Mouse (Mus musculus): ENCODE results near the gene Dab1. TPM values are rescaled to one million over a fixed set of nuclear protein-coding genes. Genes with fewer than 3 reads are reported as not detected.

Dab1 gene
- total RNA-seq, 2 experiments from 2014 or later, result 0.74 to 2.3 TPM

DNA sequence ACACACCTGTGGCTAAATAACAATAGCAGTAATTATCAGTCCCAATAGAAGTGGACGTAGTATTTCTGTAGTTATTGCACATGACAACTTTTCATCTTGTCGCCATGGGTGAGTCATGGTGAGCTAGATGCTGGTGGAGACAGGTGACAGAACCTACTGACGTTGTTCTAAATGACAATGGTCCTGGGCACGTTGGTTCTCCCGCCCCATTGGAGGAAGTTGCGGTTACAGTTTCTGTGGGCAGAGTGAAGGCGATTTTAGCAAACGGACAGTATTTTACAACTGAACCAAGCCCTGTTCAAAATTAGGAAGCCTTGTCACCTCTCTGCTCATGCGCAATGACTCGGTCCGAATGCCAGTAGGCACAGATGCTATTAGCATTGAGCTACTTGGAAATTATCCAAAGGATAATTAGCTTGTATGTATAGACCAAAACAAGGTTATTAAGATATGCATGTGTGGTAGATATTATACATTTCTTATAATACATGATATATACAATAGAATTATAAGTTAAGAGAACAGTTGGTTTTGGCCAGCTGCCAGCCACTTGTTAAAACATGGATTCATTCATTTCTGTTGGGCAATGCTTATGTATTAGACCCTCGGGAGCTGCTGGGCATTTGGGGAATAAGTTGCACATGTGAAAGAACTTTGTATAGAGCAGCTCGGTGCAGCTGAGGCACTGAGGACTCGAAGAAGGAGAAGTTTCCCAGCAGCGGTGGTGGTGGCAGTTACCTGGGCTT lies 1093.4 kb downstream of the Dab1 start:
- no peak for DNase-seq (ENCODE audit: low spot score in 2 of 2)

DNA sequence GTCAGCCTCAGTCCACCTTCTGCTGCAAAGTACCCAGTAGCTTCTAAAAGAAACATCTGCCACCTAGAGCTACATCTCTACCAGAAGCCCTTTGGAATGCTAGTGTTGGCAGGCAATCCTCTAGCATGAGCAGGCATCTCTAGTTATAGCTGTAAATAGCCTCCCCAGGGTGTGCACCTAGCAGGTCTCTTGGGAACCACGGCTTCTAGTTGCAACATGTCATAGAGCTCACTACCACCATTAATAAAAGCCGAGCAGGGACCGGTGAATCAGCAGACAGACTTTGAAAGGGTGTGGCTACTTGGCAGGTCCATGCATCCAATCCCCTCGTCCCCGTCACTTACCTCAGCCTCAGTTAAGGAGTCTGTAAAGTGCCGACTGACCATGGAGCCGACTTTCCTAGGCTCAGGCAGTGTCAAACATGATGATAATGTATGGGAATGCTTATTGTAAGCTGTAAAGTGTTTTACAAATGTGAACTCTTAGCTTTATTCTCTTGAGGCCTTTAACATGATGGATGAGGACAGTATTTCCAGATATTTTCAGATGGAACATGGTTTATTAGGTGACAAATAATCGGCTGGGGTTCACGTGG lies 1095.9 kb downstream of the Dab1 start:
- DNase-seq (ENCODE audit: low spot score in 2 of 2), result no peak

DNA sequence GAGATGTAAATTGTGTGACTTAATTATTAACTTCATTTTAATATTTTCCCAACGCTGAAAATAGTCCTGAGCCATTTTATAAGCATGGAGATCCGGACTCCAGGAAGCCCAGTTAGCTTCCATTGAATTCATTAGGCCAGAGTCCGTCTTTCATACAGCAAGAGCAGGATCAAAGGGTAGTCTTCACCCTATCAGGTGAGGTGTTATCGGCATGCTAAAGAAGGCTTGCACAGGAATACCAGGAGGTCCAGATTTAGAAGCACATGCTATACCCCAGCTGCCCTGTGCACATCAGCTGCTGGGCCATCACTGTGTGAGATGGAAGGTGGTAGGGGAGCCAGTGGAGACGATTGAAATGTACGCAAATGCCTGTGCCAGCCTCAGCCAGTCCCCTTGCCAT lies 1096.7 kb downstream of the Dab1 start:
- DNase-seq (ENCODE audit: low spot score in 2 of 2), result no peak

DNA sequence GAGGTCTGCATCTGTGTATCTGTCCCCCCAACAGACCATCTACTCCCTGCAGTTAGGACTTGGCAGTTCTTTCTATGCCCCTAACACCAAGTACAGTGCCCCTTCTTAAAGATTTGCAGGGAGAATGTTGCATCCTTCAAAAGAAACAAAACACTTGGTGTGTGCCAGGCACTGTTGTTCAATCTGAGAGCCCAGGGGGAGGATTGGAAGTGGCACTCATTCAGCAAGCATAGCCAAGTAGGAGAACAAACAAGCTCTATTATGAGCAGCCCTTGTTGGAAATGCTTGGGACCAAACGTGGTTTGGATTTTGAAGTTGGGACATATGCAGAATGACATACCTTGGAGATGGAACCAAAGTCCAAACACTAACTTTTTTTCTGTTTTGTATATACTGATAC lies 1097.3 kb downstream of the Dab1 start:
- no peak for DNase-seq (ENCODE audit: low spot score in 2 of 2)

DNA sequence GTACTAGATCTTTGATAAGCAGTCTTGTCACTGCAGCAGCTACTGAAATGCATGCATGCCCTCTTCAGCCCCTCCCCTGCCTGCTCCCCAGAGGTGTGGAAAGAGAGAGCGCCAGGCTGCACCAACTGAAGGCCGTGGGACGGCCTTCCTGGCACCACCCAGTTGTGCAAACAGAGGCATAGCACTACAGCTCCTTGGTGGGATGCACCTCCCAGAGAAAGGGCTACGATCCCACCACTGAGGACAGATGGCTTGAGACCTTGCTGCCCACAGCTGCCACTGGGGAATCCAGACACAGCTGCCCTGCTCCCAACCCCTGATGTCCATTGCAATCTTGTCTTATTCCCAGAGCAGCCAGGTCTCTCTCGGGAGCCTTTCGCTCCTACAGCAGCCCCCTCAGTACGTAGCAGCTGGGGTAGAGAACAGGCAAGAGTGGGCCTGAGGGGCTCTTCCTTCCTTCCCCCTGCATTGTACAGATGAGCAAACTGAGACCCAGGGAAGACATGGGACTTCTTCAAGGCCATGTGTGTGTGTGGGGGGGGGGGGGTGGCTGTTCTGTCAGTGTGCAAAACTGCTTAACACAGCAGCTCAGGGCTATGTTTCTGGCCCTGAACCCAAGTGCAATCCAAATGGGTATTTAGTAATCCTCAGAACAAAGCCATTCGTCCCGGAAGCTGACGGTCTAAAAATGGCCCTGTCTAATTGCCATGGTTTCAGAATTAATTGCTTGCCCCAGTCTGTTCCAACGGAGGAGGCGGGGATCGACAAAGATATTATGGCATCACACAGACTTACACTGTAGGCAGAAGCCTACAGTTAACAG lies 1100.0 kb downstream of the Dab1 start:
- DNase-seq (ENCODE audit: low spot score in 2 of 2), result peak in 1 of 2 experiments; percentile 20

DNA sequence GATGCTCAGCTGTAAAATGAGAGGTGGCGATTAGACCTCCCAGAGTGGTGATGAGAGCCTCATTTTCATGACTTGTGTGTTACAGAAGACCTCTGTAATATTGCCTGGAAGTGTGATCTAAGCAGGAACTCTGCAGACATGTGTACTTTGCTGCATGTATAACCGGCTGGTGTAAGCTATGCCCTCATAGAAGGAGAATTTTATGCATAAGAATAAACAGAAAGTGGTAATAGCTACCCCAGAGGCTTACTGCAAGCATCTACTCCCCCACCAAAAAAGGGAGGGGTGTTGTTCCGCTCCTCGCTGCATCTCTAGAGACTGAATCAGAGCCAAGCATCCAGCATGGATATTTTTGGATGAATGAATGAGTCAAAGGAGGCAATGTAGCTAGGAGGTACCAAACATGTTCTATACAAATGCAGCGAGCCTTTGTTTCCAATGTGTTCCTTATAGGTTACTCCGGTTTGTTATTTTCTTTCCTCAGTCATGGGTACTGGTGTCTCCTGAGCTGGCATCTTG lies 1104.4 kb downstream of the Dab1 start:
- DNase-seq (ENCODE audit: low spot score in 2 of 2), result no peak

DNA sequence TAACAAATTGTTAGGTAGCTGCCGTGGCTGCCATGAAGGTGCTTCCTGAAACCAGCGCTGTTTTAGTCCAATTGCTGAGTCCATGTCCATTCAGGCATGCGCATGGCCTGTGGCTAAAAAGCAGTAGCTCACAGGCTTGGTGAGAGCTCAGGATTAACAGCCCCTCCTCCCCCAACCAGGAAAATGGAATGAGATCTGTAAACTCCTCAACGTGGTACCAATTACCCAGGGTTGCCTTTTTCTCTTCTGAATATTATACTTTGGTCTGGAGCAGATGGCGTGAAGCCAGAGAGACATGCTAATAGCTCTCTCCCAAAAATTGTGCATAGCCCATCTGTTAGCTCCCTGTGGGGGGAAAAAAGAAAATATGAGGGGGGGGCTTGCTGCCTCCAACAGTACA lies 1105.1 kb downstream of the Dab1 start:
- no peak for DNase-seq (ENCODE audit: low spot score in 2 of 2)

DNA sequence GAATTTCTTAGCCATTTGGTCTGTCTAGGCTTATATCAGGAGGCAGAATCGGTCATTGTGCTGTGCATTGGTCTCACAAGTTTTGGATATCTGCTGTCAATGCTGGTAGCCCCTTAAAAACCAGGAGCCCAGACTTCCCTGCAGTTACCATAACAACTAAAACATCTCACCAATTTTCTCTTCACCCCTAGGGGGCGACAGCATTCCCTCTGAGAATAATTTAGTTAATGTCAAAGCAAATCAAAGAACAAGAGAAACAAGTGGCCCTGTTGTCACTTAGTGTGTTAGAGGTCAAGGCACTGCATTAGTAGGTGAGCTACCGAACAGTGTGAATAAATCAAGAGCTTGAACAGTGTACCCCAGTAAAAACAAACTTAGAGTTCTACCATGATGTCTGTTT lies 1106.5 kb downstream of the Dab1 start:
- DNase-seq (ENCODE audit: low spot score in 2 of 2), result no peak

DNA sequence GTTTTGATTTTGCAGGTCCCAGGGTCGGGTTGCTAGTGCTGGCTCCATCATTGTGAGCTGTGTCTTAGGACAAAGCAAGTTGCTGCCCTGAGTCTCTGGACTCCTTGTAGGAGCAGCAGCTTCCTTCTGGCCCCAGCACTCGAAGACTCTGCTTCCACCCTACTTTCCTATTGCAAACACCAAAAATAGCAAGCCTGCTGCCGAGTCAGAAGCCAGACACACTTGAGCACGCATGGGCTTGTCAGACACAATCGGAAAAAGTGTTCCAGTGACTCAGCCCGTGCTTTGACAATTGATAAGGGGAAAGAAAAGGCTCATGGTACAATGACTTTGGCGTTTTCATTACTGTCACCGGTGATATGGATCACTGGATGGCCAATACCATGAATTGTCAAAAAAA lies 1110.0 kb downstream of the Dab1 start:
- no peak for DNase-seq (ENCODE audit: low spot score in 2 of 2)

DNA sequence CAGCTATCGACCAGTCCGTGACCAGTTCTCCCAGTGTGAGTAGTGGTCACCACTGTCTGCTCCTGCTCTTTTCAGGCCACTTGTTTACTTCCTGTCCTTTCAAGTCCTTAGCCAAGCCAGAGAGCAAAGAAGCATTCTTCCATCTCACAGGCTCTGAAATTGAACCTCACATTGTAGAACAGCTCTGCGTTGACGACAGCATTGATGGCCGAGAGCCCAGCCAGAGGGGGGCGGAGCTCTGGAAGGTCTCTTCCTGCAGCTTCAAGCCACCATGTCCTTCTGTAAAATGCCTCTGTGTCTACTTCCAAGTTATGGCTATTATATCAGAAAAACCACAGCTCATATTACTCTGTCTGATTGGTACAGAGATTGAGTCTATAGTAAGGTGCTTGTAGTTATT lies 1127.3 kb downstream of the Dab1 start:
- no peak for DNase-seq (ENCODE audit: low spot score in 2 of 2)

DNA sequence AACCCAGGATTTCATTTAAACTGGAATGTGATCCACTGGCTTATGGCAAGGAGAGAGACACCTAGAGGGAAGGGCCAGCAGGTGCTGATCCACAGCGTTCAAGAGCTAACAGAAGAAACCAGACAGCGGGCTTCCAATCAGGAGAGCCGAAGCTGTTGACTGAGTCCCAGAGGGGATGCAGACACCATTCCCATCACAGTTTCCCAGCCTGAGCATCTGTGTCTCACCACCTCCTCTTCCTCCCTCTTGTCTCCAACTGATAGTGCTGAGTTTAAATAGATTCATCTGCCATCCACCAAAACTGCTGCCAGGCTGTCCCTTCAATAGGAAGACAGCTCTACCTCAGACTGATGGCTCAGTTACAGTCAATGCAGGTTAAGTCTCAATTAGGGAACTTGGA lies 1134.9 kb downstream of the Dab1 start:
- DNase-seq (ENCODE audit: low spot score in 2 of 2), result no peak

DNA sequence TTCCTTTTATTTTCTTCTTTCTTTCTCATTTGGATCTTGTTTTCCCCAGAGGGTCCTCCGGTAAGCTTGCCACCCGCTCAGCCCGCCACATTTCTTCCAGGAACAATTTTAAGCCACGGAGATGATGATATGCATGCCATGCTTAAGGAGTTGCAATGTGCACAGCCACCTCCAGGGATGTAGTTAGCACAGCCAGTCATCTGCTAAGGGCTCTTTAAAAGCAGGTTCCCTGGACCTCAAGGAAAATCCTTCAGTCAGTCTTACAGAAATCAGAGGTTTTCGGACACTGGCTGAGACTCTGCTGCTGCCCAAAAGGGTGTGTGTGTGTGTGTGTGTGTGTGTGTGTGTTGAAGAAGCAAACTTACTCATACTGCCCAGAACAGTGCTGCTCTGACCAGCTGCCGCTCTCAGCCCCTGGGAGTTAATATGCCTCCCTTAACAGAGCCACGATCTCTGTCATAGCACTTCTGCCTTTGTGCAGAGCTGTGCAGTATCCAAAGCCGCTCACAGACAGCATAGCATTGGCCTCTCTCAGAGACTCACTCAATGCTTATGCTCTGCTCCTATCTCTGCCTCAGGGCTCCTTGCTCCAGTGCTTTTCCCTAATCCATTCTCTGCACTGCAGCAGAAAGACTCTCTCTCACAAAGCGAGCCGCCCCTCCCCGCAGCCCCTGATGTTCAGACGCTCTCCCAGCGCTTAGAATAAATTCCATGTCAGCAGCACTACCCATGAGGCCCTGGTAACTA lies 1141.9 kb downstream of the Dab1 start:
- DNase-seq (ENCODE audit: low spot score in 2 of 2), result no peak

DNA sequence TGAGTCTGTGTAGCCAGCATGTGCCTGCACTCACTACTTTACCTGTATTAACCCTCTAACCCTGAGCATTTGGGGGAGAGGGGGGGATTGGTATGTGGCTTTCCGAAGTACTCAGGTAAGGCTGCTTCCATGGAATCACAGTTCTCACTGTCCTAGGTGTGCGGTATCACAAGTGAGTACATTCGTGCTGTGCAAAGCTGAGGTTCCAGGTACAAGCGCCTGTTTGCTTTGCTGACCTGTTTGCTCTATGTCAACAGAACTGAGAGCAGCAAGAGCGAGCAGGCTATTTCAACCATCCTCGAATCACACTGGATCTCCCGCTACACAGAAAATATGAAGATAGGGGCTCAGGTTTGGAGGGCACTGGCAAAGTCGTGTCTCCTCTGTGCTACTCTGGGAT lies 1146.9 kb downstream of the Dab1 start, which contains the start of gene C8b:
C8b (plus strand) TSS at position 253 of the 400 bp plus-strand sequence.
- DNase-seq (ENCODE audit: low spot score in 2 of 2), result no peak

DNA sequence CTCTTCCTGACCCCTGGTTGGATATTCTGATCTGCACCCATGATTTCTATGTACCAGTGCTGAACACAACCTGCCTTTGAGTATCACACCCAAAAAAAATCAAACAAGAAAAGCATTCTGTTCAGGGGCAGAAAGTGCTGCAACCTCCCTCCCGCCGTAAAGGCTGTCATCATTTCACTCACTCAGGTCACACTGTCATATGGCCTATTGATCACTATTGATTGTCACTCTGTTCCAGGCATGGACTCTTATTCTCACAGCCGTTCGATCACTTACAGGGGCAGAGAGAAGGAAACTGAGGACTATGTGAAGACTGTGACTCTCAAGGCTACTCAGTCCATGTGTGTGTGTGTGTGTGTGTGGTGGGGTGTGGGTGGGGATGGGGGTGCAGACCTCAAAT lies 1149.0 kb downstream of the Dab1 start:
- no peak for DNase-seq (ENCODE audit: low spot score in 2 of 2)

DNA sequence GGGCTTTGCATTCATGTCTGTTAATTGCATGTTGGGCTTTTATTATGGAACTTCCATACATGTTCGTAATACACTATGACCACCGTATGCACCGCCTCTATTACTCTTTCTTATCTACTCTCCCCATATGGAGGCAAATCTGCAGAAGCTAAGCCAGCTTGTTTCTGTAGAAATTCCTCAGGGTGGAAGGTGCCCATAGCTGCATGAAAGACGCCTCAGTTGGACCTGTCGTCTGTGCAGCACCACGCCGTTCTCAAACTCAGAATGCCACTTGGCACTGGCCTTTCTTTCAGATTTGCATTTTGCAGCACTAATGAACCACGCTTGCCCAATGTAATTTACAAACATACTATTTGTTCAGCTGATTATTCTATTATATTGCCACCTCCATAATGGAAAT lies 1150.4 kb downstream of the Dab1 start:
- DNase-seq (ENCODE audit: low spot score in 2 of 2), result no peak

DNA sequence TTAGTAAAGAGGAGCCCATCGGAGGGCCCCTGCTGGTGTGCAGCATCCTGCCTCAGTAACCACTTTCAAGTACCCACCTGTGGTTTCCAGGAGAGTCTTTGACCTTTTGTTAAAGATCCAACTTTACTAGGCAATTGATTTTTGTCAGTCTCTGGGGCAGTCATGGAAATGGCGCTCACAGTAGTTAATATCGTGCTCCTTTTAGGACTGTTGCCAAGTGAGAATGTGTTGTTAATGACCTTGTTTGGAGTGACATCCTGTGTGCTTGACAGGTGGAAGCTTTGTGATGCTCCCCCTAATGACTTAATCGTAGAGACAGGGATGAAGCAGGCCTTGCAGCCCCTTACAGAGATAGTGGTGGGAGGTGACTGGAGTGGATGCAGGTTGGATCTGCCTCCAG lies 1151.2 kb downstream of the Dab1 start:
- DNase-seq (ENCODE audit: low spot score in 2 of 2), result no peak

DNA sequence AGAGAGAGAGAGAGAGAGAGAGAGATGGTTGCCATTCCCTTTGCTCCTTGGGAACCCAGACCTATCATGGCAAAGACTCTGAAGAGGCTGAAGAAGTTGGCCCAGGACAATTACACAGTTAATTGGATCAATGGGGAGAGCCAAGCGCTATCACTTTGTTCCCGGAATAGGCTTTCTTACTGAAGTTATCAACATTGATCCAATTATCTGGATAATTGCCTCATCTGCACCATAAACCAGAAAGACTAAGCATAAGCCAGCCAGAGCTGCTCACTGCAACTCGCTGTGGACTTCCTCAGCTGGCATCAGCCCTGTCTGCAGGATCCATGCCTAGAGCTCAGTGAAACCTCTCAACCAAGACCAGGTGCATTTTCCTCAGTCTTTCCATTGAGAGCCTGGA lies 1156.4 kb downstream of the Dab1 start:
- DNase-seq (ENCODE audit: low spot score in 2 of 2), result no peak

DNA sequence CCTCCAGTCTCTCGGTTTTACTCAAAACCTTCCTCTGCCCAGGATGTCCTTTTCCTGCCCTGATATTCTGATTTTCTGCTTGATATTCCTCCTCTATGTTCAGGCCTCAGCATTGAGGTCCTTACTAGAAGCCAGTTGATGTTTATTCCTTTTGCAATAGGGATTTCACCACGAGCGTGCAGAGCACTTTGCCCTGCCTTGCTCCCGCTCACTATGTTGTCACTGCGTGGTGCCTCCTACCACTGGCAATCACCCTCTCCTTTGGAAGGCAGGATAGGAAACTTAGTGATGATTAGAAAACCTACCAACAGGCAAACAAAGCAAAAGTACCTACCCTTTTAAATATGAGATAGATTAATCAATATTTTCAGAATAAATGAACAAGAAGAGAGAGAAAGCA lies 1160.3 kb downstream of the Dab1 start:
- DNase-seq (ENCODE audit: low spot score in 2 of 2), result no peak

DNA sequence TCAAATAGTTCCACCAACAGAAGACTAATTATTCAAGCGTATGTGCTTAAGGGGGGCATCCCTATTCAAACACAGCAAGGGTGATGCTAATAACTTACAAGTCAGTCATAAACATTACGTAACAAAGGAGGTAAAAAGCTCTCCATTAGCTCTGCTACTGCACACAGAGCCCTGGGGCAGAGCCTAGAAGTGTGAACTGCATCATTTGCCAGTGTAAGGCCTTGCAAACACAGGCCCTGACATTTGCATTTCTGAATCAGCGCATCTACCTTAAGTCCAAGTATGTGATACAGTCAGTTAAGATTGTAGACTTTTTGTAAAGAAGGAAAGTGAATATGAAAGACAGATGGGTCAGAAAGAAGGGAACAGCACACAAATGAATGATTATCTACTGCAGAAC lies 1162.3 kb downstream of the Dab1 start:
- no peak for DNase-seq (ENCODE audit: low spot score in 2 of 2)

DNA sequence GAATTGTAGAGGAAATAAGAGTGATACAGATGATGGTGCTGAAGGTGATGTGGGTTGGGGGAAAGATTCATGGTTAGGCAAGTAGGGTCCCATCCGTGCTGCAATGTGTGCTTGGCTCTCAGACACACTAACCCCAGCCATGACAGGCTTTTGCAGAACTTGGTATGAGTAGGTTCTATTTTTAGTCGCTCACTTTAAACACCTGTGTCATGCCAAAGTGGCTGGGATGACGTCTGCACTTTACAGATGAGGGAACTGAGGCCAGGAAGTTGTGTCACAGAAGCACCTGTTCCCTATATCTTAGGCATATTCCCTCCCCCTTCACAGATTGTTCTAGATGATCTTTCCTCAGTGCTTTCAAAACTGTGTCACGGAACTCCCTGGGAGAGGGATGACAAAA lies 1163.2 kb downstream of the Dab1 start:
- DNase-seq (ENCODE audit: low spot score in 2 of 2), result no peak

DNA sequence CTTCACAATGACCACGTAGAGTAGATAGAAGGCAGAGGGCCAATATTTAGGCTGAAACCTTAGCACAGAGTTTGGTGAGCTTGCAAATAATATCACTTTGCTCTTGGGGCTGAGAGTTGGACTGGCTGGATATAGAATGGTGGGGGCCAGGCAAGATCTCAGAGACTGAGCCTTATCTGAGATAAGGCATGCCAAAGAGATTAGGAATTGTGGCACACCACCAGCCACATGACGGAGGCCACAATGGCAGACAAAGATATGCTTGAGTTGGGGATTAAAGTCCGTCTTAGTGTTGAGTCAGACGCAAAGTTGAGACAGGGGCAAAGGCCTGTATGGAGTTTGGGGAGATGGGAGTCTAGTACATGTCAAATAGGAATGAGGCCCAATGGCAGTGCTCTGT lies 1173.0 kb downstream of the Dab1 start:
- no peak for DNase-seq (ENCODE audit: low spot score in 2 of 2)
